Mouse (Mus musculus) heart, embryonic 13.5 days (tissue): ENCODE results near the gene Pdcd7. TPM values are rescaled to one million over a fixed set of nuclear protein-coding genes. Genes with fewer than 3 reads are reported as not detected.

Experiments used
- ATAC-seq: fragments of 200-750 bp; cut with Nextera tagmentation; 2 replicates; pipeline ENCODE4 v1.8.0; 2017; ENCODE audit warnings: moderate TSS enrichment; ENCODE audit not compliant: insufficient number of reproducible peaks, low FRiP score, low TSS enrichment; ENCODE audit errors: extremely low read depth
- H3K27ac ChIP-seq: fragments of 300-500 bp; sonication (generic); replicated peaks from 2 replicates; pipeline ENCODE4 v1.5.1; 2015; ENCODE audit warnings: moderate library complexity, mild to moderate bottlenecking, inconsistent platforms
- H3K27me3 ChIP-seq: fragments of 300-500 bp; sonication (generic); replicated peaks from 2 replicates; pipeline ENCODE4 v1.6.1; 2015; ENCODE audit warnings: mild to moderate bottlenecking, inconsistent platforms
- H3K36me3 ChIP-seq: fragments of 300-500 bp; sonication (generic); 2 replicates; pipeline ENCODE4 v1.6.1; 2015; ENCODE audit warnings: mild to moderate bottlenecking, inconsistent platforms
- H3K4me1 ChIP-seq: fragments of 300-500 bp; sonication (generic); 2 replicates; pipeline ENCODE4 v1.6.1; 2015; ENCODE audit warnings: inconsistent platforms
- H3K4me2 ChIP-seq: fragments of 300-500 bp; sonication (generic); 2 replicates; pipeline ENCODE4 v1.6.1; 2015; ENCODE audit warnings: inconsistent platforms, mild to moderate bottlenecking, moderate library complexity
- H3K4me3 ChIP-seq: fragments of 300-500 bp; sonication (generic); 2 replicates; pipeline ENCODE4 v1.5.1; 2015; ENCODE audit warnings: moderate library complexity, mild to moderate bottlenecking, inconsistent platforms
- H3K9ac ChIP-seq: fragments of 300-500 bp; sonication (generic); 2 replicates; pipeline ENCODE4 v1.6.1; 2015; ENCODE audit warnings: inconsistent platforms, mild to moderate bottlenecking, moderate library complexity
- H3K9me3 ChIP-seq: fragments of 300-500 bp; sonication (generic); 2 replicates; pipeline ENCODE4 v1.6.1; 2016; ENCODE audit warnings: inconsistent platforms
- WGBS: fragments of 180-500 bp; shearing (Covaris S2); methylation state at CpG from one replicate; pipeline ENCODE4 v1.1.7; 2015; ENCODE audit warnings: mixed read lengths; 5-methylcytosine and 5-hydroxymethylcytosine counted together
- polyA plus RNA-seq: library from polyadenylated mRNA; unstranded; fragments of >200 nt; fragmentation: Nextera tagmentation; extraction: Ambion mirVana; gene quantifications from 2 replicates; pipeline ENCODE4 v1.2.1, GENCODE M21; 2015

Gene Pdcd7
- polyA plus RNA-seq, 1 experiment from 2014 or later: 5.3 TPM

DNA sequence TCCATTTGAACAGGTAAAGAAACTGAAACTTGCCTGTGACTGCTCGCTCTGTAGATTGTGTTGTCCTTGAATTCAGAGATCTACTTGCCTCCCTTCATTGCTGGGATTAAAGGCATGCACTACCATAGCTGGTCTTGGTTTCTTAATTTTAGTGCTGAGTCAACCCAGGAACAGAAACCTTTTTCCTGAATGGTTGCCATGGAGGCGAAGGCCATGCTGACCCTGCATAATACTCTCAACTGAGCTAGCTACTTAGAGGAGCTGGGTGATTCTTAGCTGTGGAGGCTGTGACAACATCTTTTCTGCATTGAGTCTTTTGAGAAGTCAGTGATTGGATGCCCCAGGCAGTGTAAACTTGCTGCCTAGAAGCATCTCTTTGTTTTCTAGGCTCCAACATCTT is 11.1 kb downstream of the Pdcd7 start:
- ATAC-seq: no peak
- H3K27me3 ChIP-seq: no peaks in the 10 kb centered on the region
- H3K4me3 ChIP-seq: no peak overlapping the region
- H3K4me2 ChIP-seq: no peak overlapping the region
- 95% methylated on average over 2 of the region's 2 CpGs for WGBS
- no peaks in the 10 kb centered on the region for H3K9me3 ChIP-seq
- no peak overlapping the region for H3K27ac ChIP-seq
- H3K36me3 ChIP-seq: peaks cover 76% of the 10 kb centered on the region
- peaks cover 12% of the 10 kb centered on the region for H3K4me1 ChIP-seq
- H3K9ac ChIP-seq: no peak overlapping the region

GRCm38 (mm10) chr9:65358956-65359480 is 13.1 kb downstream of the Pdcd7 start:
- Histone ChIP-seq H3K4me3 (no peak overlapping the region), H3K9ac (peak overlapping the region; percentile 52), H3K4me1 (peaks cover 22% of the 10 kb centered on the region), H3K27ac (peak overlapping the region; percentile 83), H3K27me3 (no peaks in the 10 kb centered on the region), H3K36me3 (peaks cover 83% of the 10 kb centered on the region), H3K9me3 (no peaks in the 10 kb centered on the region), H3K4me2 (0 out of 2 replicates have a peak overlapping the region, but pooled peaks have one; percentile 9)
- no peak for ATAC-seq
- 48% methylated on average over 1 of the region's 1 CpGs for WGBS

GRCm38 (mm10) chr9:65360641-65361448 is 14.9 kb downstream of the Pdcd7 start, which contains the start of gene Ubap1l:
TSS of gene Ubap1l (plus strand) at chr9:65361041.
- peaks cover 76% of the 10 kb centered on the region for H3K36me3 ChIP-seq
- peak within 1 kb of the TSS; percentile 2; the same call in 1 of the 2 replicates for H3K9ac ChIP-seq
- no peak within 1 kb of the TSS for H3K4me2 ChIP-seq
- no peak for ATAC-seq
- peaks cover 28% of the 10 kb centered on the region for H3K4me1 ChIP-seq
- no peak within 1 kb of the TSS for H3K27ac ChIP-seq
- no peak within 1 kb of the TSS for H3K4me3 ChIP-seq
- no peaks in the 10 kb centered on the region for H3K9me3 ChIP-seq
- WGBS: 83% methylated on average over 16 of the region's 16 CpGs
- H3K27me3 ChIP-seq: no peaks in the 10 kb centered on the region

DNA sequence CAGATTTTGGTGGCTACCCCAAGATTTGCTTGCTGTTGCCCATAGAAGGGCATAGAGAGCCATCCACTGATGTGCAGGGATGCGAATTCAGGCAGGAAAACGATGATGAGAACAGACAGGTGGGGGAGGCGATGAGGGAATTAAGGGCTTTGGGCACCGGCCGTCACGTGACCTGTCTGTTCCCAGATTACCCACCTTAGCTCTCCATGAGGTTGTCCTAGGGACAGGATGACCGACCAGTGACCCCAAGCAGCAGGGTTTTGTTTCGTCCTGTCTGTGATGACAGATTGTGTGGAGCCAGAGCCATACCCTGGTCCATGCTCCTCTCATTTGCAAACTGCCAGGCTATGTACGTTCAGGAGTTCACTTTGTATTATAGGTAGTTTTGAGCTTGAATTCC is 17.8 kb downstream of the Pdcd7 start:
- Histone ChIP-seq H3K36me3 (peaks cover 57% of the 10 kb centered on the region), H3K27ac (0 out of 2 replicates have a peak overlapping the region, but pooled peaks have one; percentile 20), H3K9ac (no peak overlapping the region), H3K4me2 (peak overlapping the region; percentile 10; the same call in 1 of the 2 replicates), H3K4me1 (peaks cover 24% of the 10 kb centered on the region), H3K9me3 (no peaks in the 10 kb centered on the region), H3K27me3 (no peaks in the 10 kb centered on the region), H3K4me3 (no peak overlapping the region)
- WGBS: 43% methylated on average over 9 of the region's 9 CpGs
- no peak for ATAC-seq

GRCm38 (mm10) chr9:65365721-65366120 is 19.8 kb downstream of the Pdcd7 start:
- Histone ChIP-seq H3K4me2 (no peak overlapping the region), H3K27me3 (no peaks in the 10 kb centered on the region), H3K4me3 (no peak overlapping the region), H3K36me3 (peaks cover 40% of the 10 kb centered on the region), H3K27ac (no peak overlapping the region), H3K9ac (no peak overlapping the region), H3K4me1 (peaks cover 15% of the 10 kb centered on the region), H3K9me3 (no peaks in the 10 kb centered on the region)
- ATAC-seq: no peak
- 86% methylated on average over 7 of the region's 7 CpGs for WGBS

DNA sequence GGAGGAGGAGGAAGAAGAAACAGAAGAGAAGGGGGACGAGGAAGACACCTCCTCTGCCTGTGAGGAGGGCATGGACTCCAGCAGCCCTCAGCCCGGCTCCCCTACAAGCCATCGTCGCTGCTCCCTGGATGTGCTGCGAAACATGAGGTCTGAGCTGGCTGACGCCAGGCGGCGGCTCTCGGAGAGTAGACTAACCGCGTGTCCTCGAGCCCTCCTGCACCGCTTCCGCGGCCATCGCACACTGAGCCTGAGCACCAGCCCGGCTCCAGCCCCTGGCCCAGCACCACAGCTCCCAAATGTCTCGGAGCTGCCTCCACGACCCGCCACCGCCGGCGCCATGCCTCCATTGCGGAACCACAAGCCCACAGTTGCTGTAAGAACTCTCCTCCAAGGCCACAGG is 25.9 kb downstream of the Pdcd7 start:
- Histone ChIP-seq H3K27ac (no peak overlapping the region), H3K9me3 (no peaks in the 10 kb centered on the region), H3K9ac (no peak overlapping the region), H3K4me2 (no peak overlapping the region), H3K27me3 (no peaks in the 10 kb centered on the region), H3K4me3 (no peak overlapping the region), H3K36me3 (peaks cover 14% of the 10 kb centered on the region), H3K4me1 (peaks cover 9% of the 10 kb centered on the region)
- no peak; the same call in 1 of the 2 replicates for ATAC-seq
- WGBS: 69% methylated on average over 24 of the region's 24 CpGs

DNA sequence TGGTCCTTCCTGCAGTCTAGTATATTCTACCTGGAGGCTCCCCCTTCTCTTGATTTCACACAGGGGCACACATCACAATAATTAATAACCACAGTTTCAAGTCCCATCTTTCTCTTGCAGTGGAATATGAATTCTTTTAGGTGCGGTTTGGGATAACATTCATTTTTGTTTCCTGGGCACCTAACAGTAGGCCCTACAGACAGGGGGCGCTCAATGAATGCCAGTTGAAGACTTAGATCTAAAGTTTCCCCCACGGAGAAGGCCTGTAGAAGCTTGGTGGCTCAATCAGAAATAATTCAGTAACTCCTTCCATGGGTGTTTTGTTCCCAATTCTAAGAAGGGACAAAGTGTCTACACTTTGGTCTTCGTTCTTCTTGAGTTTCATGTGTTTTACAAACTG is 26.5 kb downstream of the Pdcd7 start:
- Histone ChIP-seq H3K27me3 (no peaks in the 10 kb centered on the region), H3K4me1 (peaks cover 9% of the 10 kb centered on the region), H3K4me3 (no peak overlapping the region), H3K4me2 (no peak overlapping the region), H3K36me3 (peaks cover 21% of the 10 kb centered on the region), H3K27ac (no peak overlapping the region), H3K9me3 (no peaks in the 10 kb centered on the region), H3K9ac (no peak overlapping the region)
- WGBS: 64% methylated on average over 4 of the region's 4 CpGs
- no peak for ATAC-seq

GRCm38 (mm10) chr9:65374468-65375162 is 28.7 kb downstream of the Pdcd7 start:
- Histone ChIP-seq H3K9ac (no peak overlapping the region), H3K9me3 (no peaks in the 10 kb centered on the region), H3K27me3 (no peaks in the 10 kb centered on the region), H3K4me2 (no peak overlapping the region), H3K4me3 (no peak overlapping the region), H3K4me1 (peaks cover 9% of the 10 kb centered on the region), H3K36me3 (peaks cover 25% of the 10 kb centered on the region), H3K27ac (no peak overlapping the region)
- ATAC-seq: no peak
- 64% methylated on average over 5 of the region's 5 CpGs for WGBS

DNA sequence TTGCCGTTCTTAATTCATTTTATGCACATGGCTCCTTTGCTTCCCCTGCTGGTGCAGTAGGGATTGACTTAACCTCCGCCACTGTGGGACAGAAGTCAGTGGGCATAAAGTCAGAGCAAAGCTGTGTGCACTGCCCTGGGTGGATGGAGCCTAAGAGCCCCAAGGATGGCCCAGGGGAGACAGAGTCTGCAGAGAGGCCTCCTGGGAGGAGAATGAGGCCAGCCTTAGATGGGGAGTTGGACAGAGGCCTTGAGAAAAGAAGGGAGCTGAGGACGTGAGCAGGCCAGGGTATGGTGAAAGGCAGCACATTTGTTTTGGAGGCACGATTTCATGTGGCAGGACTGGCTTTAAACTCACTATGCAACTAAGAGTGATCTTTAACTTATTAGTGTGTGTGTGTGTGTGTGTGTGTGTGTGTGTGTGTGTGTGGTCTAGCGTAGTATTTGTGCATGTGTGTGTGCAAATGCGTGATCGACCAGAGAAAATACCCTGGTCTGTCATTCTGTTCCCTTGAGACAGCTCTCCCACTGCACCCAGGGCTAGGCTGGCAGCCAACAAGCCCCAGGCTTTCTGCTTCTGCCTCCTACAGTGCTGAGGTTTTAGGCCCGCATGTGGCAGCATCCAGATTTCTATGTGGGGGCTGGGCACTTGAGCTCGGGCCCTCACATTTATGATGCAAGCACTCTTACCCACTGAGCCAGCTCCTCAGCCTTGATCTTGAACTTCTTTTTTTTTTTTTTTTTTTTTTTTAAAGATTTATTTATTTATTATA is 29.4 kb downstream of the Pdcd7 start:
- no peaks in the 10 kb centered on the region for H3K27me3 ChIP-seq
- H3K9ac ChIP-seq: no peak overlapping the region
- H3K36me3 ChIP-seq: peaks cover 25% of the 10 kb centered on the region
- H3K4me2 ChIP-seq: no peak overlapping the region
- no peaks in the 10 kb centered on the region for H3K9me3 ChIP-seq
- no peak overlapping the region for H3K4me3 ChIP-seq
- peaks cover 9% of the 10 kb centered on the region for H3K4me1 ChIP-seq
- H3K27ac ChIP-seq: no peak overlapping the region
- WGBS: 80% methylated on average over 9 of the region's 9 CpGs
- ATAC-seq: no peak

DNA sequence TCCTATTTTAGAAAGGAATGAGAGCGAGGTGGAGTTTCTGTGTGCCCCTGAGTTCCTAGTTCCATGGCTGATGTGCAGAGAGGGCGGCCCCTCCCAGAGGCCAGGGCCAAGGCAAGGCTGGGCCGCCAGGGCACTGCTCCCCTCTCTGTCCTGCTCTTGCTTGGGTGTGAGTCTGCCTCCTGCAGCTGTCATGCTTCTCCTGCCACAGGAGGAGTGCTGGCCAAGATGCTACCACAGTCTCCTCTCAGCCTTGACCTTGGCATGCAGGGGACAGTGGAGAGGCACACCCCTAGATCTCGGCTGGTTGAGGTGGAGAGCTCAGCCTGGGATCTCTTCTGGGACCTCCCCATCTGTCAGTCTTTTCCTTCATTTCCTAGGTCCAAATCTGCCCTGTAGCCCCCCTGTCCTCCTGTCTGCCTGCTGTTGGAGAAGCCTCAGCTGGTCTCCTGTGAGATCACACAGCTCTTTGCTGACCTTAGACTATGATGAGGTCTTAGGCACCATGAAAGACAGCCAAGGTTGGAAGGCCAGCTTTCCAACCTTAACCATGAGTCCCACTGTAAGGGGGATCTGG is 35.2 kb downstream of the Pdcd7 start:
- H3K4me2 ChIP-seq: no peak overlapping the region
- H3K27ac ChIP-seq: no peak overlapping the region
- H3K27me3 ChIP-seq: no peaks in the 10 kb centered on the region; the same call in 1 of the 2 replicates
- H3K36me3 ChIP-seq: peaks cover 13% of the 10 kb centered on the region; the same call in 1 of the 2 replicates
- H3K9ac ChIP-seq: no peak overlapping the region
- WGBS: 63% methylated on average over 4 of the region's 4 CpGs
- ATAC-seq: no peak
- peaks cover 16% of the 10 kb centered on the region for H3K4me1 ChIP-seq
- H3K9me3 ChIP-seq: no peaks in the 10 kb centered on the region
- no peak overlapping the region for H3K4me3 ChIP-seq
